ENCODE assay signal across 8 mouse cellular contexts in the genomic region with DNA sequence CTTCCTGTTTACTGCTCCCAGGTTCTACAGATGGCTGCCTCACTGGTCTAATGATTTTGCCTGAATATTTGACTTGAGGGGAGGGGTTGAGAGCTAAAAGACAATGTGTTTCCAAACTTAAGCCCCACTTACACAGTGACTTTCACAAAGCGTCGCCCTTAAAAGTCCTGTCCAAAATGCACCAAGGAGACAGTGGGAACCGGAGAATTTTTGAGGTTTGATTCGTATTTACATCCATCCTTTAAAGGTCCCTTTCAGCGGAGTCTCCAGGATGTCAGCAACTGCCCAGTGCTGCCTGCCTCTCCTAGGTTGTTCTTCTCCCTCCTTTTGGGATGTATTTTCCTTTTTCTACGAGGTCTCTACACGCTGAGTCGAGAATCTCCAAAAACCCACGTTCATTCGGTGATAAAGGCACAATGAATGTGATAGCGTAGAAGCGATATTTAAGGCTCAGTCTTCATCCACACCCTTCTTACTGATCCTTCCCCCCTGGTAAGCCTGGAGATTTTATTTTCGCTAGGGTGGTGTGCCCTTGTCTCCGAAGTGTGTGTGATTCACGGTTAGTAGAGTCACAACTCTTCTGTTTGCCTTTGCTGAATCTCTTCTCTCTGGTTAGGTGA. TPM values are rescaled to one million over a fixed set of nuclear protein-coding genes. Genes with fewer than 3 reads are reported as not detected.
DNase-seq lines count a peak whose midpoint lies in the region; ATAC-seq and TF ChIP-seq lines count a peak whose summit lies in the region.

No protein-coding gene starts in this region.

- H3K9me3 ChIP-seq in heart, embryonic 15.5 days (replicated peaks): no peaks in the 10 kb centered on the region
- H3K9me3 ChIP-seq in CH12.LX (replicated peaks; ENCODE audit: low read length): peaks cover 18% of the 10 kb centered on the region
- H3K9me3 ChIP-seq in forebrain, embryonic 14.5 days (replicated peaks; ENCODE audit: control insufficient read depth, low read length): no peaks in the 10 kb centered on the region
- no peaks in the 10 kb centered on the region for H3K9me3 ChIP-seq in midbrain, embryonic 10.5 days (replicated peaks)

- in situ Hi-C loops in CH12.LX (cut with MboI; ENCODE audit: low pct_ligation_motif_present, low pct_unique_long_range_greater_than_20kb, low sequenced_read_pairs): no loop called here

- TF ChIP-seq EP300 in CH12.LX (IDR thresholded peaks at IDR 0.05; ENCODE audit: low read length): no peak

- intact Hi-C loops in heart, postnatal 14 days (cut with DNase I): loop anchor here (10.0 kb wide), 1 partner anchor 1904 kb away; no protein-coding TSS in a partner anchor

- peaks cover 85% of the 10 kb centered on the region for H3K27me3 ChIP-seq in heart, embryonic 15.5 days
- H3K27me3 ChIP-seq in CH12.LX (replicated peaks): peaks cover 61% of the 10 kb centered on the region
- peaks cover 24% of the 10 kb centered on the region for H3K27me3 ChIP-seq in forebrain, embryonic 14.5 days (replicated peaks; ENCODE audit: control insufficient read depth, insufficient read depth, low read length)
- peaks cover 52% of the 10 kb centered on the region for H3K27me3 ChIP-seq in midbrain, embryonic 10.5 days (ENCODE audit: low read depth, poor library complexity, severe bottlenecking)

- TF ChIP-seq CTCF in CH12.LX (conservative IDR thresholded peaks at IDR 0.05 in 1 of 2, IDR thresholded peaks at IDR 0.05 in 1 of 2; ENCODE audit: low read depth in 2 of 2, low read length in 2 of 2): no peak

- H3K36me3 ChIP-seq in heart, embryonic 15.5 days: no peaks in the 10 kb centered on the region
- H3K36me3 ChIP-seq in CH12.LX (replicated peaks in 1 of 2; ENCODE audit: control insufficient read depth in 1 of 2, insufficient read depth in 1 of 2, low read length in 1 of 2): no peaks in the 10 kb centered on the region
- H3K36me3 ChIP-seq in forebrain, embryonic 14.5 days (ENCODE audit: control insufficient read depth, insufficient read depth, low read length): no peaks in the 10 kb centered on the region
- H3K36me3 ChIP-seq in midbrain, embryonic 10.5 days: peaks cover 4% of the 10 kb centered on the region; the same call in 1 of the 2 replicates

- ATAC-seq in heart, embryonic 15.5 days (replicated peaks; ENCODE audit: insufficient number of reproducible peaks, insufficient read depth, low FRiP score, low read depth): no peak
- ATAC-seq in forebrain, embryonic 14.5 days: no peak

- TF ChIP-seq RAD21 in CH12.LX (IDR thresholded peaks at IDR 0.05; ENCODE audit: low read depth, low read length): no peak

- H3K9ac ChIP-seq in heart, embryonic 15.5 days: no peak overlapping the region
- H3K9ac ChIP-seq in CH12.LX (ENCODE audit: insufficient read depth, low read depth): peak overlapping the region; percentile 38
- peak overlapping the region; percentile 75; the same call in 1 of the 2 replicates for H3K9ac ChIP-seq in forebrain, embryonic 14.5 days (ENCODE audit: low read length)

- 3% methylated on average over 15 of the region's 15 CpGs for WGBS in heart, embryonic 15.5 days
- 2% methylated on average over 15 of the region's 15 CpGs for WGBS in forebrain, embryonic 14.5 days
- under 1% methylated on average over 15 of the region's 15 CpGs for WGBS in midbrain, embryonic 10.5 days

- dilution Hi-C loops in CH12.LX (cut with MboI; ENCODE audit: extremely low pct_ligation_motif_present, extremely low pct_unique_long_range_greater_than_20kb, low sequenced_read_pairs): no loop called here

- no peak for DNase-seq in heart, postnatal 14 days
- DNase-seq in CH12.LX (ENCODE audit: extremely low read depth): no peak
- DNase-seq in forebrain, embryonic 14.5 days (ENCODE audit: low spot score): peak; percentile 31
- DNase-seq in midbrain, embryonic 10.5 days (ENCODE audit: low spot score): no peak
- no peak for DNase-seq in ovary, postnatal 36 days (ENCODE audit: low spot score)
- DNase-seq in adrenal gland, adult 2 months: no peak
- DNase-seq in right cerebral cortex, postnatal 14 days: no peak

- H3K4me3 ChIP-seq in heart, embryonic 15.5 days: peak overlapping the region; percentile 69
- peak overlapping the region in 1 of 3 experiments; percentile 76 for H3K4me3 ChIP-seq in CH12.LX (replicated peaks in 1 of 3; ENCODE audit: low read depth in 2 of 3, low read length in 2 of 3, poor library complexity in 1 of 3)
- peak overlapping the region; percentile 44 for H3K4me3 ChIP-seq in forebrain, embryonic 14.5 days (ENCODE audit: low read depth, low read length)
- peak overlapping the region; percentile 94 for H3K4me3 ChIP-seq in midbrain, embryonic 10.5 days

- H3K79me2 ChIP-seq in CH12.LX (replicated peaks; ENCODE audit: control insufficient read depth, extremely low read depth, insufficient read depth, poor library complexity, severe bottlenecking): peaks cover 11% of the 10 kb centered on the region

- no peak overlapping the region for H3K27ac ChIP-seq in heart, embryonic 15.5 days
- no peak overlapping the region for H3K27ac ChIP-seq in CH12.LX (ENCODE audit: insufficient read depth, low read depth)
- peak overlapping the region; percentile 33; the same call in 1 of the 2 replicates for H3K27ac ChIP-seq in forebrain, embryonic 14.5 days (ENCODE audit: low read depth, low read length)
- peak overlapping the region; percentile 98 for H3K27ac ChIP-seq in midbrain, embryonic 10.5 days (replicated peaks)

- H3K4me1 ChIP-seq in heart, embryonic 15.5 days (replicated peaks): peaks cover 64% of the 10 kb centered on the region
- peaks cover under 1 to 27% of the 10 kb centered on the region in 2 experiments; a peak in 2 of 4 replicates for H3K4me1 ChIP-seq in CH12.LX (ENCODE audit: control insufficient read depth in 1 of 2, insufficient read depth in 2 of 2)
- peaks cover 15% of the 10 kb centered on the region; the same call in 1 of the 2 replicates for H3K4me1 ChIP-seq in forebrain, embryonic 14.5 days (ENCODE audit: control insufficient read depth, insufficient read depth, low read length)
- H3K4me1 ChIP-seq in midbrain, embryonic 10.5 days: peaks cover 82% of the 10 kb centered on the region

- no peak for TF ChIP-seq POLR2A in CH12.LX (IDR thresholded peaks at IDR 0.05; ENCODE audit: low read depth, low read length)

- H3K4me2 ChIP-seq in heart, embryonic 15.5 days: peak overlapping the region; percentile 99
- peak overlapping the region; percentile 74 for H3K4me2 ChIP-seq in CH12.LX (ENCODE audit: insufficient read depth, low read depth, poor library complexity, severe bottlenecking)
- peak overlapping the region; percentile 75 for H3K4me2 ChIP-seq in forebrain, embryonic 14.5 days (ENCODE audit: low read length)

TF ChIP-seq in CH12.LX, 34 proteins besides CTCF, POLR2A, EP300 and RAD21:
- TF ChIP-seq MEF2A (IDR thresholded peaks at IDR 0.05; ENCODE audit: borderline replicate concordance, low read depth, low read length) (no peak), SIN3A (IDR thresholded peaks at IDR 0.05; ENCODE audit: low read length) (0 out of 2 replicates have a peak, but pooled peaks have one; percentile 1)
TF ChIP-seq in CH12.LX: peak in this region for 1.

RNA-seq across cellular contexts. Expression of gene Lef1, which starts 1.1 kb away (rescaled TPM):
- 6.5 and 21.8 TPM in 2 replicates for polyA plus RNA-seq in heart, embryonic 15.5 days (2015; fragmentation: Nextera tagmentation; extraction: Ambion mirVana)
- total RNA-seq in heart, postnatal 14 days (2021): 1 to 10 TPM in 1 of 2 experiments, under 1 TPM in 1; 0.72 to 4.4 TPM
- total RNA-seq in CH12.LX (2012; rRNA removed) (14.5 and 15.8 TPM in 2 replicates), CH12.LX (2014; rRNA removed) (1.4 and 1.8 TPM in 2 replicates)
- 2.7 and 4.4 TPM in 2 replicates for polyA plus RNA-seq in CH12.LX (2012; ENCODE audit: insufficient read length, low read depth)
- 15.6 and 16.5 TPM in 2 replicates for polyA plus RNA-seq in forebrain, embryonic 14.5 days (2014; fragmentation: Nextera tagmentation; extraction: Ambion mirVana)
- 58.4 and 60.6 TPM in 2 replicates for polyA plus RNA-seq in midbrain, embryonic 10.5 days (2016; fragmentation: Nextera tagmentation; extraction: Ambion mirVana)
- total RNA-seq in adrenal gland, adult 2 months (2021): 10 to 100 TPM in 1 of 2 experiments, 1 to 10 TPM in 1; 10.0 to 11.7 TPM
- polyA plus RNA-seq in adrenal gland, adult 2 months (2012; rRNA removed): 9.6 and 10.9 TPM in 2 replicates

Comparison
In these comparisons a context has a peak if more than half of its experiments do, and no peak if none do; other contexts are left out.
1. H3K27ac ChIP-seq: peak in forebrain, embryonic 14.5 days (single experiment) and midbrain, embryonic 10.5 days (single experiment); none in heart, embryonic 15.5 days (single experiment) and CH12.LX (single experiment).
2. Peak in every context shown above with its lines, with median percentiles within 50 percentile points of each other: H3K4me2 ChIP-seq.